Mouse (Mus musculus): Measurements from ENCODE around the gene Snx10.

- TF ChIP-seq EP300 (IDR thresholded peaks at IDR 0.05; ENCODE audit: low read depth), result no peak
- no peak for TF ChIP-seq CTCF (IDR thresholded peaks at IDR 0.05; ENCODE audit: low read depth)
These were observed 43.3 kb downstream of the Snx10 start for GRCm38 (mm10) chr6:51566771-51567680.
